Mouse (Mus musculus) thymus, postnatal 36 days (tissue): Measurements from ENCODE around the gene Ppp1r36.

ENCODE experiments used
- DNase-seq, 2 experiments: peaks; one replicate each; pipeline ENCODE4 v3.0.0; 2022; ENCODE audit warnings: mixed read lengths in 2 of 2

Gene Ppp1r36

DNA sequence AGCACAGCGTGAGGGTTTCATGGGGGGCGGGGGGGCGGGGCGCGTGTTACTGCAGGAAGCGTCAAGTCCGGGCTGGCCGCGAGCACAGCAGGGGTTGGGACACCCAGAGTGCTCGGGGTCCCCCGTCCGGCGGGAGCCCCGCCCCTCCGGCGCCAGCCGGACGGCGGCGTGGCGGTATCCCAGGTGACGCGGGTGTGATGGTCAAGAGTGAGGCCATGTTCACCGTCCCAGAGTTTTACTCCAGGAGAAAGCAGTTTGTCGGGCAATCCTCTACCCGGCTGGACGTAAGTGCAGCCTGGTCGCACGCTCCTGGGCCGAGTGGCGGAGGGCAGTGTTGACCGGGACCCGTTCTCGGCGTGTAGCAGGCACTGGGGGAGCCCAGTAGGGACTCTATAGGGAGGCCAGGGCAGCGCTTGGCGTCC is at the start of gene Ppp1r36:
Gene Ppp1r36, plus strand, starts transcription at position 106 of the 422 bp plus-strand sequence.
- DNase-seq = peak in 1 of 2 experiments; percentile 6

DNA sequence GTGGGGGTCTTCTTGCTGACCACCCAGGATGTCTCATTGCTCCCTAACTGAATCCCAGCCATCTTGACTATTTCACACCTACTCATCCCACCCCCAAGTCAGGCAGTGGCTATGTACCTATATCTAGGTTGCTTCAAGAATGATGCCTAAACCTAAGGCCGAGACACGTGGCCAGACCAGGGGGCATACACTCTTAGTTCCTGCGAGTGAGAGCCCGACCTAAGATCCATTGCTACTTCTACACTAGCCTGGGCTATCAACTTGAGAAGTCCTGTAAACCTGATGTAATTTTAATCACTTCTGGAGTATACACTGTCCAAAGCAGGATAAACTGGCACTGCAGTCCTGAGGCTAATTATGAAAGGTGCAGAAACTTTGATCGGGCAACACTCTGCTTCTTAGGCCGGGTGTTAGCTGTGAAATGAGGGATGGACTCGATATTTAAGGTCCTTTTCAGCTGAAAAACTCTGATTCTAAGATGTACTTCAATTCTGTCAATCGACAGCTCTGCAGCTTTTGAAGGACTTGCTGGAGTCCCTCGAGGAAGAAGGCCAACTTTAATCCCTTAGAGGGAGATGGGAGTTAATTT is 49.0 kb upstream of the Ppp1r36 start:
- no peak for DNase-seq

DNA sequence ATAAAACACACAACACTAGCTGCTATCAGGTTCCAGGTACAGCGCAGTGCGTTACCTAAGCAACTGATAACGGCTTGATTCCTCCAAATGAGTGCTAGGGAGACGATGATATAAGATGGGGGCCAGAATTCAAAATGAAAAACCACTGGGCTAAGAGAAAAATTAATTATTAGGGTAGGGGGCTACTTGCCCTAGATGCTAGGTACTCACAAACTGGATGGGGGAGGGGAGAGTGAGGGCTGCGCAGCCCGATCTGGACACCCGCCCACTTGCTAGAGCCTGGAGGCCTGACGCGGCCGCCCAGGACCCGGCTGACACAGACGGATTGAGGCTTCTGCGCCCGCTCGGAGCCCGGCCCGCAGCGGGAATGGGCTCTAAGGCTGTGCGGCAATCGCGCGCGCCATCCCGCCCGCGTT is 48.5 kb upstream of the Ppp1r36 start:
- DNase-seq = no peak

DNA sequence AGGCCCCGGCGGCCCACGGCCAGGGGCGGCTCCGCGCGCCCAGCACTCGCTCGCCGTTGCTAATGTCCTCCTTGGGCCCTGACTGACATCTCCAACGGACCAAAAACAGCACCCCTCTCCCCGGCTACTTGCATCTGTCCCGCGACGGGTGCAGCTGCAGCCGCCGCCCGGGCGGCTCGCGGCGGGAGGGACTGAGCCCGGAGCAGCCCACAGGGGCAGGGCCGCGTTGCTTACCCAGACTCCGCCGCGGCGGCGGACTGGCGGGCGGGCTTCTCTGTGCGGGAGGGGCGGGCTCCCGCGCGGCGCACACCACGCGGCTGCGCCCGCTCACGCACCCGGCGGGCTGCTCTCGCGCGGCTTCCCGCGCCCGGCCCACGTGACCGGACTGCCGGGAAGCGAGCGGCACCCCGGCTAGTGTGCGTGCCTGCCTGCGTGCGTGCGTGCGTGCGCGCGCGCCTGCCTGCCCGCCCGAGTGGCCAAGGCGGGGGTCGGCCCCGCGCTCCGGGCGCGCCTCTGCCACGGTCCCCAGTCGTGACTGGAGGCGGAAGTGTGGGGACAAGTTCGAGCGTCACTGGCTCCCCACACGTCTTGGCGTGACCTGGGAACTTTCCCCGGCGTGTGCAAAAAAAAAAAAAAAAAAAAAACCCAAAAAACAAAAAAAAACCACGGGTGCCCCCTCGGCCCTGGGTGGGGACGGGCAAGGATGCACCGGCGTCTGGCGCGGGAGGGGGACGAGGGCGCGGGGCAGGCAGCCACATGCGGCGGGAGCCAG is 47.9 kb upstream of the Ppp1r36 start, which contains the start of gene Zbtb25:
Gene Zbtb25, minus strand, starts transcription at position 397 of the 772 bp plus-strand sequence.
- DNase-seq = peak; percentile 69 to 81

DNA sequence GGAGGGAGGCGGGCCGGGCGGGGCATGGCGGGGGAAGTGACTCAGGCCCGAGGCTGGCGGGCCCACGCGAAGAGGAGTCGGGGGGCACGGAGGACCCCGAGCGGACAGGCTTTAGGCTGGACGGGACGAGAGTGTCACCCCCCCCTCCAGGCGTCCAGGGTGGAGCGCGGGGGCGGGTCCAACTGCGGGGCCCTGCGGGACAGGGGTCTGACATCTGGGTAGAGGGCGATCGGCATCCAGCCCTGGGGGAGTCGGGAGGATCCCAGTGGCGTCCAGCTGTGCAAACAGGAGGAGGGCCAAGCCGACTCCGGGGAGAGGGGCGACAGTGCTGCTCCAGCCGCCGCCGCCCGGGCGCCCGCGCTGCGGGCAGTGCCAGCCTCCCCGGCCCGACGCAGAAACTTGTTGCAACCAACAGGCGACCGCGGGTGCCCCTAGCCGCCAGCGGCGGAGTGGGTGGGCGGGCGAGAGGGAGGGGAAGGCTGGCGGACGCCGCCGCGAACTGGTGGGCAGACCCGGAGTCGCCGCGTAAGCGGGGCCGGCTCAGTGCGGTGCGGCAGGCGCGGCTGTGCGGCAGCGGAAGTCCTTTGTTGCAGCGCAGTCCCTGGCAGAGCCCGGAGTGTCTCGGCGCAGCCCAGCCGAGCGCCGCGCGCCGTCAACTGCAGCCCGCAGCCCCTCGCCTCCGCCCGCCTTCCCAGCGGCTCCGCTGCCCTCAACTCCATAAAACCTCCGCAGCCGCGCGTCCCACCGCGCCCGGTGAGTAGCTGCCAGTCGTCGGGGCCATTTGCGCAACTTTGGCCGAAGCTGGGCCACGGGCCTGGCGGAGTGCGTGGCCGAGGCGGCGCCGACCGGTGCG is 47.1 kb upstream of the Ppp1r36 start, which contains the start of gene Zbtb1:
Gene Zbtb1, plus strand, starts transcription at position 289 of the 853 bp plus-strand sequence.
- DNase-seq = peak; percentile 85 to 89

DNA sequence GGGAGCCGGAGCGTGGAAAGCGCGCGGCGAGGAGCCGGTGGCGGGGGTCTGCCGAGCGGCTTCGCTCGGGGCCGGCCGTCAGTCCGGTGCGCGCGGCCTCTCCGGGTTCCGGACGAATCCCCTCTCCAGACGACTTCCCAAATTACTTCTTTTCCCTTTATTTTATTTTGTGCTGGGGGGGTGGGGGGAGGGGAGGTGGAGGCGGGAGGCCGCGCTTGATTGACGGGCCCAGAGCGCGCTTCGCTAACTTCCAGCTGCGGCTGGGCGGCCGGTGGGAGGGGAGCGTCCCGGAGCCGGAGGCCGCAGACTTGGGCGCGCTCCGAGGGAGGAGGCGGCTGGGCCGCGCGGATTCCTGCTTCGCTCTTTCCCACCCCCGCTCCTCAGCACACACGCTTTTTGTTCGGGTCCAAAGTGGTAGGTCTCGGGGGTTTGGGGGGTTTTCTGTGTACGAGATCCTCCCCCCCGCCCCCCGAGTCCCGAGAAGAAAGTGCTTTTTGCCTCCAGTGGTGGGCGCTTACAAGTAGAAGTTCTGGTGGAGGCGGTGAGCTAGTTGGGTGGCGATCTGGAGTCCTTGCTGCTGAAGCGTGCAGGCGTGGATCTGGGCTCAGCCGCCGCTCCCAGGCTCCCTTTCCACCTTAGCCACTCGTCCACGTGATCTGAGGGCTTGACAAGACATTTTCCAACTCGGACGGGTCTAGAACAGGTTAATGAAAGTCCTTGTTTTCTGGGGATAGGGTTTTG is 46.3 kb upstream of the Ppp1r36 start:
- DNase-seq = peak; percentile 80 to 85

DNA sequence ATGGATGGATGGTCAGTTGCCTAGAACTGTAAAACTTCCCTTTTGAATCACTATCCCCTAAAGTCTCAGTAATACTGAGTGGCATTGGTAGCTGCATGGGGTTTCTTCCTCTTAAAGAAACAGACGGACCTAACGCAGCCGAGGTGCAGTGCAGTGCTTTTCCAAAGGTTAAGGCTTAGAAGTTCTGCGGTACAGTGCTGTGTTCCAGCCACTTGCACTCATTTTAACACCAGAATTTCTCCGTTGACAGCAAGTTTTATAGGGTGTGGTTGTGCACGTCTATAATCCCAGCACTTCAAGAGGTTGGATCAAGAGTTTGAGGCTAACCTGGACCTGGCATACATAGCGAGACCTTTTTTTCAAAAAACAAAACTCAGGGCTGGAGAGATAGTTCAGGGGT is 45.3 kb upstream of the Ppp1r36 start:
- DNase-seq = no peak

DNA sequence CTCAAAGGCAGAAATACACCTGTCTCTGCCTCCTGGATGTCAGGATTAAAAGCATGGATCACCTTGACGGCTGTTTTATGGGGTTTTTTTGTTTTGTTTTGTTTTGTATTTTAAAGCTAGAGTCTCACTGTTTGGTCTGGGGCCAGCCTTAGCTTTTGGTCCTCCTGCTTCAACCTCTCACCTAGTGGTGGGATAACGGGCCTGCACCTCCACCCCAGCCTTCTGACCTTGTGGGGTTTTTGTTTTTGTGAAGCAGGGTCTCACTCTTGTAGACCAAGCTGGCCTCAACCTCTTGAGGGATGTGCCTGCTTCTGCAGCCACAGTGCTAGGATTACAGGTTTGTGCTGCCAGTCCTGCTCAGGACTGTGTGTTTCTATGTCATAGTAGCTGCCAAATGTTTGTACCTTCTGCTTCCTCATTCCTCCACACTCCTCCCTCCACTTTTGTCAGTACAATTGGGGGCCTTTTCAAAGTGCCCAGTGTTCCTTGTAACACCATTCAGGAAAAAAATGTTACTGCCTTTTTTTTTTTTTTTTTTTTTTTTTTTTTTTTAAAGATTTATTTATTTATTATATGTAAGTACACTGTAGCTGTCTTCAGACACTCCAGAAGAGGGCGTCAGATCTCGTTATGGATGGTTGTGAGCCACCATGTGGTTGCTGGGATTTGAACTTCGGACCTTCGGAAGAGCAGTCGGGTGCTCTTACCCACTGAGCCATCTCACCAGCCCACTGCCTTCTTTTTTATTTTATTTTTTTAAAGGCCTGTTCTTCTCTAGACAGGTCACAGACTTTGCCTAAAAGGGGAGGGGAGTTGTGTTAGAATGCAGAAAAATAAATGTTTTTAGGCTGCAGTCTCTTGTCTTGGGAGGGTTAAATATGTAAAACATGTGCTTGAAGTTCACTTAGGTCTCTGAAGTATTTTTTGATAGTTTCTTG is 44.2 kb upstream of the Ppp1r36 start:
- DNase-seq = peak; percentile 43 to 52

DNA sequence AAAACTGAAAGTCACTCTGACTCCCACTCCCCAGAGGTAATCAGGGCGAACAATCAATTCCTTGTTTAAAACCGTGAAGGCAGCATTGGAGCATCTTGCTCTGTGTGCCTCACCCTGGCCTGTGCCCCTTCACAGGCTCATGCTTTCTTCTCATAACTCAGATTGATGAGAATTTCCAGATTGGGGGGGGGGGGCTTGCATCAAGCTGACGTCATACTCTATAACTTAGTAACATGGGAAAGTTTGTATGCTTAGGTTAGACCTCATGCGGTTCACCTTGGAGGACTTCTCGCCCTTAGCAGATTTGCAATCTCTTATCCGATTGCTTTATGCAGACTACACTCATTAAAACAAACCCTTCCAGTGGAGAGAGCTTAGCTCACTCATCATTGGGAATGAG is 43.3 kb upstream of the Ppp1r36 start:
- no peak for DNase-seq

DNA sequence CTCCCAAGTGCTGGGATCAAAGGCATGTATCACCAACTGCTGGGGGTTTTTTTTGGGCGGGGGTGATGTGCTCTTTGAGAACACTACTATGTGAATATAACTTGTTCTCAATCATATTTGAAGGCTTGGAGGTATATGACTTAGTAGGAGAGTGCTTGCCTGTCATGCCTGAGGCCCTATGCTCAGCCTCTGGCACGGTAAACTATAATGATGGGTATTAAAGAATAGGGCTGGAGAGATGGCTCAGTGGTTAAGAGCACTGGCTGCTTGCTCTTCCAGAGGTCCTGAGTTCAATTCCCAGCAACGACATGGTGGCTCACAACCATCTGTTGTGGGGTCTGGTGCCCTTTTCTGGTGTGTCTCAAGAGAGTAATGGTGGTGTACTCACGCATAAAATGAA is 42.4 kb upstream of the Ppp1r36 start:
- DNase-seq = no peak

DNA sequence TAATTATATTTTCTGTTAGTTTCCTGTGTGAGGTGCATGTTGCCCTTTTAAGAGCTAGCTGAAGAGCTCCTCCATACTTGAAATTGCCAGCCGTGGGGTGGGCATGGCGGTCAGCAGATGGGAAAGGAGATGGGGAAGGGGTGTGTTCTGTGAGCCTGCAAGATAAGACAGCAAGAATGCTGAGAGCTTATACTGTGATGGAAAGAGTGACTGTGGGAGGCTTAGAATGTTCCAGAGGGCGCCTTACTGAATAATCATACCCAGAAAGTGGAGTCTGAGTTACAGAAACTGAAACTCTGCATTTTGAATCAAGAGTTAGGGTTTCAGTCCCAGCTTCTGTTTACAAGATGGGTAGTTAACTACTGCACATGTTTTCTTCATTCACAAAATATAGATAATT is 41.8 kb upstream of the Ppp1r36 start:
- DNase-seq = no peak

DNA sequence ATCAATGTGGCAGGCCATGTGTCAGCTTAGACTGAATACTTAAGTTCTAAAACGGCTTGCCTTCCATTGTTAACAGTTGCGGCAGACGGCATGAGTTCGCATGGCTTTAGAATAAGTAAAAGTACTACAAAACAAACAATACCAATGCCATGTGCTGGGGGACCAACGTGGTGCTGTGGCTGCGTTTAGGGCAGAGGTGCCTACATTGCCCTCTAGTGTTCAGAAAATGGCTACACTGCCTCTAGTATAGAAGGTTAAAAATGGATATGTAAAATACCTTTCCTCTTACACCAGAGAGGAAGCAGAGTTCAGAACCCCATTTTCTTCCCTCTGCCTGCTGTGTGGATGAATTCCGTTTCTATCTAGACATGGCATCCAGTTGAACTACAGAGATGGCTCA is 40.7 kb upstream of the Ppp1r36 start:
- DNase-seq = peak; percentile 41 to 47

DNA sequence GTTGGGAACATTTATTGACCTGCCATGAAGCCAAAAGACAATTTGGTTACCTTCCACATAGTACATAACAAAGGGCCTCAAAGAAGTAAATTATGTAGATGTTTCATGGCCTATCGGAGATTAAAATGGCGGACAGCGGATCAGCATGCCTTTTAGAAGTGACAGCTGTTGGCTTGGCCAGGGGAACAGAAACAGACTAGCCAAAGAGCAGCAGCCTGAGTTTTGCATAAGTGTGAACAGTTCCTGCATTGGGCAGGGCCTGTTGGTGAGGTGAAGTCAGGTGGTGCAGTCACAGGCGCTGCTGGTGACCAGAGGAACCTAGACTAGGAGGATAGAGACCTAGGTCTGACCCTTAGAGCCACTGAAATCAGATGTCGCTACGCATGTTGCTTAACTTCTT is 40.3 kb upstream of the Ppp1r36 start:
- DNase-seq = no peak

DNA sequence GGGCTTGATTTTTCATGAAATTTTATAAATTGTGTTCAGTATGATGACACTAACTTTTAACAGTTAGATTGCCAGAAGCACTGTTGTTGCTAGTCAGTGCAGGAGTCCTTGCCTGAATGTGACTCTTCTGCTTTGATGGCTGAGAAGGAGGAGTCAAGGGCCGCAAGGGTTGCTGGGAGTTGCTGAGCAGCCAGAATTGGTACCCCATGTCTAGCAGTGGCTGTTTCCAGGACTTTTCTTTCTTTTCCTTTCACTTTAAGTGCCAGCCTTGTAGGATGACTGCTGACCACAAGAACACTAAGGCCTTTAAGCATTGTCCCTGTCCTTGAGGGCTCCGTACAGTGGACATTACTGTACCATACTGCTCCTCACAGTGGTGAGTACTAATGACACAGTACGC is 39.6 kb upstream of the Ppp1r36 start:
- DNase-seq = no peak

DNA sequence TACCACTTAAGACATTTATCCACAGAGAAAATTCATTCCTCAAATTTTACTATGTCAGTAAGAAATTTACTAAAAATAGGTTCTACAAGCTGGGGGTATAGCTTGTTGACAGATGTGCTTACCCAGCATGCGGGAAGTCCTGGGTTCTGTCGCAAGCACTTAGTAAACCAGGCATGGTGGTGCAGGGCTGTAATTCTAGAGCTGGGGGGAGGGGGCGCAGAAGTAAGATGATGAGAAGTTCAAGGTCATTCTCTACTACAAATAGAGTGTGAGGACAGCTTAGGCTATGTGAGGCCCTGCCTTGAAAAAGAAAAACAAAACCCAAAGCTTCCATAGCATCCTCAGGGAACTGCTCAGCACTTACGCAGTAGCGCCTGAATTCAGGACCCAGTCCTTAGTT is 38.8 kb upstream of the Ppp1r36 start:
- no peak for DNase-seq

DNA sequence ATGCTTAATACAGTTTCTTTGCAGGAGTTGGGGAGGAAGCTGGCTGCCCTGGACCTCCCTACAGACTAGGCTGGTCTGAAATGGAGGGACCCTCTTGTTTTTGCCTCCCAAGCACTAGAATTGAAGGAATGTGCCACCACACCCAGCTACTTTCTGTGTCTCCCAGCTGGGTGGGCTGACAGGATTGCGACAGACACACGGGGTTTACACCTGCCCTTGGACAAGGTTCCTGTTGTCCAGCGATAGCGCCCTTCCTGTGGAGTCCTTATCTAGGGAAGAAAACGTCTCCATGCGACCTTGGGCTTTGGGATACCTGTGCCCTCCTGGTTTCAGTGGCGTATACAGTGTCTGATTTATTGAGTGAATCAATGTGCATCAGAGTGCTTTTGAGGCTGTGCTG is 37.2 kb upstream of the Ppp1r36 start:
- DNase-seq = no peak

DNA sequence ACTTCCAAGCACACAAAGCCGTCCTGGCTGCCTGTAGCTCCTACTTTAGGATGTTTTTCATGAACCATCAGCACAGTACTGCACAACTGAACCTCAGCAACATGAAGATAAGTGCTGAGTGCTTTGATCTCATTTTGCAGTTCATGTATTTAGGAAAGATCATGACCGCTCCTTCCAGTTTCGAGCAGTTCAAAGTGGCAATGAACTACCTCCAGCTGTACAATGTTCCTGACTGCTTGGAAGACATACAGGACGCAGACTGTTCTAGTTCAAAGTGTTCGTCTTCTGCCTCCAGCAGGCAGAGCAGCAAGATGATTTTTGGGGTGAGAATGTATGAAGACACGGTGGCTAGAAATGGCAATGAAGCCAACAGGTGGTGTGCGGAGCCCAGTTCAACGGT is 32.0 kb upstream of the Ppp1r36 start:
- DNase-seq = no peak

DNA sequence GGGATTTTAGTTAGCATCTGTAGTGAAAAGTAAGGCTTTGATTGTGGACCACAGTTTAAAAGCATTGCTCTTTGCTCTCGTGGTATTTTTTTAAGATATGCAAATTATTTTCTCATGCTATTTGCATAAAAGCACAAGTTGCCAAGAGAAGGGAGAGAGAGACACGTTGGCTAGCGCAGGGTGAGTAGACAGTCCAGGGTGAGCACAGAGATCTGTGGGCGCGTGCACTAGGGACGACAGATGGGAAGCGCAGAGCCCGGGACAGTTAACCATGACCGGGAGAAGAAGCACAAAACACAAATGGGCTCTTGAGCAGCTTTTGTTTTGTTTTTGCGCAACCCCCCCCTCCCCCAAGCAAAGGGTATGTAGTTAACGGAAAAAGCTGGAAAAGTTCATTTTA is 28.5 kb upstream of the Ppp1r36 start:
- no peak for DNase-seq

DNA sequence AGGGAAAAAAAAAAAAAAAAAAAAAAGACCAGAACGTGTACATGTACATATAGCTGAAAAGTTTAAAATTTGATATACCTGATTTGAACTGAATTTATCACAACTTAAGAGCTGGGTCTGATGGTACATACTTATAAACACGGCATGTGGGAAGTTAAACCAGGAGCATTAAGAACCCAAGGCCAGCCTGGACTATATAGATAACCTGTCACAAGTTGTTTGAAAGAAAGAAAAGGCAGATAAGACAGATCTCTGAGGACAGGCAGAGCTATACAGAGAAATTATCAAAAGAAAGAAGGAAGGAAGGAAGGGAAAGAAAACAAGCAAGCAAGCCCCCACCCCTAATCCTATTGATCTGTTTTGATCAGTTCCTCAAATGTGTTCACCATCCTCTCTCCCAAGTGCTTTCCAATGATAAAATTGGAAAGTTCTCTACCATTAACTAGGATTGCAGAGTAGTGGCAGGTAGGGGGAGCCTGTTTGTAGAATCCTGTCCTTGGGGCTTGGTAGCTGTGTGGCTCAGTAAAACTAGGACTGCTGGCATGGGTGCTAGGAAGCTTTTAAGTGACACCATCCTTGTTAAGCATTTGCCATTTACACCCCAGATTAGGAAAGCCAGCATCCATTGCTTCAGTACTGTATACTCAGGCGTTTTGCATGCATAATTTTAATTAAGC is 25.6 kb upstream of the Ppp1r36 start:
- DNase-seq = no peak

DNA sequence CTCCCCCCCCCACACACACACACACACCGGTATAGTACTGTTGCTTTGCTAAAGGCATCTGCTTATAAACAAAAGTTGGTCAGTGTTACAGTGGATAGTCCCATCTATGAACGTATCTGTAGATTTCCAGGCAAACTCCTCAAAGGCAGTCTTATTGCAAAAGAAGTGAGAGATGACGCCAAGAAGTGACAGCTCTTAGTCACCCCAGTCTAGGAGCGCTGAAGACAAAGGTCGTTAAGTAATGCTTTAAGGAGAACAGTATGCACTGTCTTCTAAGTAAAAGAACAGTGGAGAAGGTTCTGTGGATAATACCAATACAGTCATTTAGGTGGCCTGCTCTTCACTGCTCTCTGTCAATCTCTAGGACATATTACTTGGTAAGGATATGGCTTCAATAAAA is 24.4 kb upstream of the Ppp1r36 start:
- DNase-seq = no peak

DNA sequence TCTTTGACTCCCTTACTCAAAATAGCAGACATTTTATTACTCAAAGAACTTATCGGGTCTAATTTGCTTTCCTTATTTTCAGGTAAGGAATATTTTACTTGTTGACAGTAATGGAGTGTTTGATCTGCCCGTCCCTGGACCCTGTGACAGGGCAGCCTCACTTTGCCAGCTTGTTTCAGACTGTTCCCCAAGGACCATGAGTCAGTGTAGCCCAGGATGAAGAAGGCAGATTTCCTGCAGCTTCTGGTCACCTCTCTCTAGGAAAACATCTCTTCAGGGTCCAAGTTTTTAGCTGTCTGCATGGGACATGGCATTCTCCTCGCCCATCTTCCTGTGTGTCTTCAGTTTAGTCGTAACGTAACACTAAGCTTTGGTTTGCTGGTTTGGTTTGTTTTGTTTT is 20.1 kb upstream of the Ppp1r36 start:
- no peak for DNase-seq
